Mouse (Mus musculus): ENCODE measurements around the gene Drap1. TPM values are rescaled to one million over a fixed set of nuclear protein-coding genes. Genes with fewer than 3 reads are reported as not detected.
A peak's percentile ranks its signal among the peaks of the same experiment; 100 is the strongest.

Drap1 gene
- polyA plus RNA-seq, 1 experiment: 138 TPM

DNA sequence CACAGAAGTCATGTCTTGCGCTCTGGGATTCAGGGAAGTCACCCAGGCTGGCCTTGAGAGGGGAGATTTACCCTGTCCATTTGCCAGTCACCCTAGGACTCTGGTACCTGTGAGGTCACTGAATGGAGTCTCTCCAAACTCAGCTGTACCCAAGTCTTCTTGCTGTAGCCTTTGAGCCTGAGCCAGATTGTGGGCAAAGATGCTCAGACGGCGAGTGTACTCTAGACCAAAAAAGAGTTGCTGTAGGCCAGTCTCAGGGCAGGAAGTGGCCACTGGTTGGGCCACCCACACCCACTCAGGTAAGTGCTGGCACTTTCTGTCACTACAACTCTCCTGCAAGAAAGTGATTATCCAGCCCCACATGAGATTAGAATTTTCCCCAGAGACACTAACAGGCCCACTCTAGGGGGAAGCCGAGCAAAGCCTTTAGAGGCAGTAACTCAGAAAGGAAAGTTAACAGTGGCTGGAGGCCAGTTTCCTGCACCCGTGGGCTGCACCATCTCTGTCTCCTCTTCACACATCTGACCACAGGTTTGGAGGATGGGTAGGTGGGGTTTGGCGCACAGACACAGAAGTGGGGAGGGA lies 42.2 kb upstream of the Drap1 start:
- Histone ChIP-seq H3K4me1 (ENCODE audit: control insufficient read depth, insufficient read depth, low read length) (no peaks in the 10 kb centered on the region), H3K36me3 (ENCODE audit: control insufficient read depth, insufficient read depth, low read length, poor library complexity, severe bottlenecking) (peaks cover 3% of the 10 kb centered on the region; the same call in 1 of the 2 replicates), H3K9me3 (replicated peaks; ENCODE audit: control insufficient read depth, insufficient read depth, low read length, poor library complexity, severe bottlenecking) (no peaks in the 10 kb centered on the region), H3K27me3 (ENCODE audit: control insufficient read depth, insufficient read depth, low read length, poor library complexity, severe bottlenecking) (no peaks in the 10 kb centered on the region), H3K4me3 (ENCODE audit: low read depth, low read length) (no peak overlapping the region), H3K27ac (ENCODE audit: insufficient read depth, low read length) (no peak overlapping the region), H3K9ac (ENCODE audit: low read depth, poor library complexity, severe bottlenecking) (no peak overlapping the region)
- TF ChIP-seq EP300 (IDR thresholded peaks at IDR 0.05; ENCODE audit: insufficient read depth, low read depth, low read length): no peak
- no peak for TF ChIP-seq CTCF (IDR thresholded peaks at IDR 0.05; ENCODE audit: low read depth, low read length)
- TF ChIP-seq POLR2A (IDR thresholded peaks at IDR 0.05; ENCODE audit: insufficient read depth, low read length): no peak

DNA sequence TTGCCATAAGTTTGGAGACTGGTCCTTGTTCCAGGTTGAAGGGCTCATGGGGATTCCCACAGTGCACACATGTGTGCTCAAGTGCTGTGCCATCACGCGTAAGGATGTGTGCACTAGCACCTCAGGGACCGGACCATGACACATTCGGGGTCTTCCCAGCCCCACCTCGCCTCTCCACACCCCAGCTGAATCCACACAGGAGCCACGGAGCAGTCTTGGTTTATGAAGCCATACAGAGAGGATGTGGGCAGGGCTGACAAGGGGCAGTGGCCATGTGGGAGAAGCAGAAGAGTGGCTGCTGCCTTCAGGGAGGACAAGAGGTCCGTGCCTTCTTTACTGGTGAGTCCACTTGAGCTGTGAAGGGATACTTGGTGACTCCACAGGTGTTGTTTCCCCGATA lies 40.3 kb upstream of the Drap1 start:
- Histone ChIP-seq H3K4me1 (ENCODE audit: control insufficient read depth, insufficient read depth, low read length) (no peaks in the 10 kb centered on the region), H3K9ac (ENCODE audit: low read depth, poor library complexity, severe bottlenecking) (no peak overlapping the region), H3K27ac (ENCODE audit: insufficient read depth, low read length) (no peak overlapping the region), H3K4me3 (ENCODE audit: low read depth, low read length) (no peak overlapping the region), H3K9me3 (replicated peaks; ENCODE audit: control insufficient read depth, insufficient read depth, low read length, poor library complexity, severe bottlenecking) (no peaks in the 10 kb centered on the region), H3K27me3 (ENCODE audit: control insufficient read depth, insufficient read depth, low read length, poor library complexity, severe bottlenecking) (no peaks in the 10 kb centered on the region), H3K36me3 (ENCODE audit: control insufficient read depth, insufficient read depth, low read length, poor library complexity, severe bottlenecking) (peaks cover 3% of the 10 kb centered on the region; the same call in 1 of the 2 replicates)
- TF ChIP-seq CTCF (IDR thresholded peaks at IDR 0.05; ENCODE audit: low read depth, low read length): no peak
- no peak for TF ChIP-seq POLR2A (IDR thresholded peaks at IDR 0.05; ENCODE audit: insufficient read depth, low read length)
- no peak for TF ChIP-seq EP300 (IDR thresholded peaks at IDR 0.05; ENCODE audit: insufficient read depth, low read depth, low read length)

DNA sequence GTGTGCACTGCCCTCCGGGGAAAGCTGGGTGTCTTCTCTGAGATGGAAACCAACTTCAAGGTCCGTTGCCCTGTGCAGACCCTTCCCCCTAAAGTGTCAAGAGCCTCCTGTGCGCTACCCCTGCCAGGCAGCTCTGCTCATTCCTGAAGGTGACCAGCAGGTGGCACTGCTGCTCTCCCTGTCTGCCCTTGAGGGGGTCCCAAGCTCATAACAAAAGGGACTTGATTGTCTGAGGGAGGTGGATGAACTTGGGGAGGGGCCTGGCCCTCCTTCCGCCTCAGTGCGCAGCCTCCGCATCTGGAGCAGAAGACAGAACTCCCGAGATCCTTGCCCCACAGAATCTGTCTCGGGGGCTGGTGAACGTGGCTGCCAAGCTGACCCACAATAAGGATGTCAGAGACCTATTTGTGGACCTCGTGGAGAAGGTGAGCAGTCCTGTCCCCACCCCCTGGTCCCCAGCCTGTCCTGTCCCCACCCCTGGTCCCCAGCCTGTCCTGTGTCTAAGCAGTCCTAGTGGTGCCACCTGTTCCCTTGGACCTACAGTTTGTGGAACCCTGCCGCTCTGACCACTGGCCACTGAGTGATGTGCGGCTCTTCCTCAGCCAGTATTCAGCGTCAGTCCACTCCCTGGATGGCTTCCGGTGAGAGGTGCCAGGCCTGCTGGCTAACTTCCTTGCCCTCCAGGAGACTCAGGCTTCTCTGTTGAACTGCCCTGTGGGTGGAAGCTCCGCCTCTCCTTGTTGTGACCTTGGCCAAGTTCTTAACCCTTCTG lies 39.2 kb upstream of the Drap1 start:
- H3K4me3 ChIP-seq (ENCODE audit: low read depth, low read length): peak overlapping the region; percentile 40
- no peaks in the 10 kb centered on the region for H3K9me3 ChIP-seq (replicated peaks; ENCODE audit: control insufficient read depth, insufficient read depth, low read length, poor library complexity, severe bottlenecking)
- no peak for TF ChIP-seq EP300 (IDR thresholded peaks at IDR 0.05; ENCODE audit: insufficient read depth, low read depth, low read length)
- no peak for TF ChIP-seq POLR2A (IDR thresholded peaks at IDR 0.05; ENCODE audit: insufficient read depth, low read length)
- TF ChIP-seq CTCF (IDR thresholded peaks at IDR 0.05; ENCODE audit: low read depth, low read length): peak; percentile 97
- no peak overlapping the region for H3K27ac ChIP-seq (ENCODE audit: insufficient read depth, low read length)
- no peak overlapping the region for H3K9ac ChIP-seq (ENCODE audit: low read depth, poor library complexity, severe bottlenecking)
- no peaks in the 10 kb centered on the region for H3K27me3 ChIP-seq (ENCODE audit: control insufficient read depth, insufficient read depth, low read length, poor library complexity, severe bottlenecking)
- H3K36me3 ChIP-seq (ENCODE audit: control insufficient read depth, insufficient read depth, low read length, poor library complexity, severe bottlenecking): peaks cover 3% of the 10 kb centered on the region; the same call in 1 of the 2 replicates
- no peaks in the 10 kb centered on the region for H3K4me1 ChIP-seq (ENCODE audit: control insufficient read depth, insufficient read depth, low read length)

DNA sequence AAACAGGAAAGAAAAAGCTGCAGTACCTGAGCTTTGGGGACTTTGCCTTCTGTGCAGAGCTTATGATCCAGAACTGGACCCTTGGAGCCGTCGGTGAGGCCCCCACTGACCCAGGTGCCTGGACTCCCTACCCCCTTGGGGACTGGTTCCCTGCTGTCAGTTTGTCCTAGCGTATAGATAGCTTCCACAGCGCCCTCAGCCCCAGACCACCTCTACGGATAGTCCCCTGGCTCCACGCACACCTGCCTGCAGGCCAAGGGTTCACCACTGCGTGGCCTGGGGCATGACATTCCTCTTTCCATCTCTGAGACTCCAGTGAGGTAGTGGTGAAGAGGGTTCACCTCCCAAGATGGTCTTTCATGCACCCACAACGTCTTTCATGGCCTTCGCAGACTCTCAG lies 38.4 kb upstream of the Drap1 start:
- no peak overlapping the region for H3K9ac ChIP-seq (ENCODE audit: low read depth, poor library complexity, severe bottlenecking)
- H3K4me1 ChIP-seq (ENCODE audit: control insufficient read depth, insufficient read depth, low read length): no peaks in the 10 kb centered on the region
- TF ChIP-seq CTCF (IDR thresholded peaks at IDR 0.05; ENCODE audit: low read depth, low read length) (no peak), POLR2A (IDR thresholded peaks at IDR 0.05; ENCODE audit: insufficient read depth, low read length) (no peak), EP300 (IDR thresholded peaks at IDR 0.05; ENCODE audit: insufficient read depth, low read depth, low read length) (no peak)
- H3K9me3 ChIP-seq (replicated peaks; ENCODE audit: control insufficient read depth, insufficient read depth, low read length, poor library complexity, severe bottlenecking): no peaks in the 10 kb centered on the region
- H3K4me3 ChIP-seq (ENCODE audit: low read depth, low read length): no peak overlapping the region
- no peak overlapping the region for H3K27ac ChIP-seq (ENCODE audit: insufficient read depth, low read length)
- peaks cover 3% of the 10 kb centered on the region; the same call in 1 of the 2 replicates for H3K36me3 ChIP-seq (ENCODE audit: control insufficient read depth, insufficient read depth, low read length, poor library complexity, severe bottlenecking)
- no peaks in the 10 kb centered on the region for H3K27me3 ChIP-seq (ENCODE audit: control insufficient read depth, insufficient read depth, low read length, poor library complexity, severe bottlenecking)

DNA sequence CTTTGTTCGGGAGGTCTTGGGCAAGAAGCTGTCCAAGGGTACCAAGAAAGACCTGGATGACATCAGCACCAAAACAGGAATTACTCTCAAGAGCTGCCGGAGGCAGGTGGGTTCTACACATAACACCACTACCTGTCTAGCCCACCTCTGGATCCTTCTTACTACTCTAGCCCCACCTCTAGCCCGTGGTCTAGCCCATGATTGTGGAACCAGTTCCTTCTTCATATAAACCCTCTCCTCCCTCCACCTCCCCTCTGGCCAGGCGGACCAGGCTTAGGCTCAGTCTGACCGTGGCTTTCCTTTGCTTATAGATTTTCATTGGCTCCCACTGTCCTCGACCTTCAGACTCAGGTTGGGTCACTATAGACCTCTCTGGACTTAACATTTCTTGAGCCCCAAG lies 36.6 kb upstream of the Drap1 start:
- H3K36me3 ChIP-seq (ENCODE audit: control insufficient read depth, insufficient read depth, low read length, poor library complexity, severe bottlenecking): peaks cover 3% of the 10 kb centered on the region; the same call in 1 of the 2 replicates
- TF ChIP-seq POLR2A (IDR thresholded peaks at IDR 0.05; ENCODE audit: insufficient read depth, low read length) (no peak), EP300 (IDR thresholded peaks at IDR 0.05; ENCODE audit: insufficient read depth, low read depth, low read length) (no peak), CTCF (IDR thresholded peaks at IDR 0.05; ENCODE audit: low read depth, low read length) (no peak)
- H3K9me3 ChIP-seq (replicated peaks; ENCODE audit: control insufficient read depth, insufficient read depth, low read length, poor library complexity, severe bottlenecking): no peaks in the 10 kb centered on the region
- H3K4me3 ChIP-seq (ENCODE audit: low read depth, low read length): no peak overlapping the region
- no peak overlapping the region for H3K9ac ChIP-seq (ENCODE audit: low read depth, poor library complexity, severe bottlenecking)
- no peaks in the 10 kb centered on the region for H3K4me1 ChIP-seq (ENCODE audit: control insufficient read depth, insufficient read depth, low read length)
- H3K27me3 ChIP-seq (ENCODE audit: control insufficient read depth, insufficient read depth, low read length, poor library complexity, severe bottlenecking): no peaks in the 10 kb centered on the region
- no peak overlapping the region for H3K27ac ChIP-seq (ENCODE audit: insufficient read depth, low read length)

DNA sequence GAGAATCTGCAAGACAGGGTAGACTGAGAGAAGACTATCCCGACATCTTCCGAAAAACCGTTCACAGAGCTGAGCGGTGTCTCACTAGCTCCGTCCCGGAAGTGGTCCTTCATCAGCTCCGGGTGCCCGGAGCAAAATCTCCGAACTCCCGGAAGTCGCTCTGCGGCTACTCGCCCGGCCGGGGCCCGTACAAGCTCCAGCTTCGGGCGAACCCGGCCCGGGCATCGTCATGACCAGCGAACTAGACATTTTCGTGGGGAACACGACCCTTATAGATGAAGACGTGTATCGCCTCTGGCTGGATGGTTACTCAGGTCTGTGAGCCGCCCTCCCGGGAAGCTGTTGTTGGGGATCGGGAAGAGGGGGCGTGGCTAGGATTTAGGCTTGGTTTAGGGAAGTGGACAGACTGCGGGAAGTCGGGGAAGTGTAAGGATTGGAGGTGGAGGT lies 35.7 kb upstream of the Drap1 start, which contains the start of gene Fibp:
TSS of gene Fibp (plus strand) at position 151 of the 447 bp plus-strand sequence.
- Histone ChIP-seq H3K36me3 (ENCODE audit: control insufficient read depth, insufficient read depth, low read length, poor library complexity, severe bottlenecking) (no peaks in the 10 kb centered on the region; the same call in 1 of the 2 replicates), H3K4me3 (ENCODE audit: low read depth, low read length) (peak within 1 kb of the TSS; percentile 98), H3K9me3 (replicated peaks; ENCODE audit: control insufficient read depth, insufficient read depth, low read length, poor library complexity, severe bottlenecking) (no peaks in the 10 kb centered on the region), H3K4me1 (ENCODE audit: control insufficient read depth, insufficient read depth, low read length) (no peaks in the 10 kb centered on the region), H3K27me3 (ENCODE audit: control insufficient read depth, insufficient read depth, low read length, poor library complexity, severe bottlenecking) (no peaks in the 10 kb centered on the region), H3K27ac (ENCODE audit: insufficient read depth, low read length) (no peak within 1 kb of the TSS), H3K9ac (ENCODE audit: low read depth, poor library complexity, severe bottlenecking) (peak within 1 kb of the TSS; percentile 80)
- TF ChIP-seq POLR2A (IDR thresholded peaks at IDR 0.05; ENCODE audit: insufficient read depth, low read length) (peak; percentile 69), EP300 (IDR thresholded peaks at IDR 0.05; ENCODE audit: insufficient read depth, low read depth, low read length) (no peak), CTCF (IDR thresholded peaks at IDR 0.05; ENCODE audit: low read depth, low read length) (no peak)
